Mouse (Mus musculus) frontal cortex, postnatal 36 days (tissue): ENCODE measurements around the gene Pabpc1l.

Source experiments
- DNase-seq, 2 experiments: peaks; one replicate each; pipeline ENCODE4 v3.0.0; 2022; ENCODE audit warnings: low spot score in 2 of 2

Pabpc1l gene

DNA sequence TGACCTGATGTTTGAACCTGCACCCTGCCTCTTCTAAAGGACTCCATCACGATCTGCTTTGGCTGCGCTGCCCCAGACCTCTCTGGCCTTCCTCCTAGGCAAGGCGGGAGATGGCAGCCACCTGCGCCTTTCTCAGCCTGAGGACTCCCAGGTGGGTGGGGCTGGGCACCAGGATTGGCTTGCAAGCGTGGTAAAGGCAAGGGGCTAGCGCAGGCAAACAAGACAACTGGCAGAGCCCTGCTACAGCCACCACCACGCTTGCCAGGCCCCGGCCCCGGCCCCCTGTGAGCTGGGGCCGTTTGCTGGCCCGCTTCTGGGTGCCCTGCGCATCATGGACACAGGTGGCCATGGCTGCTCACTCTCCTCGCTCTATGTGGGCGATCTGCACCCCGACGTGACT is at the start of gene Pabpc1l:
Gene Pabpc1l, plus strand, starts transcription at position 301 of the 400 bp plus-strand sequence.
- DNase-seq: no peak

DNA sequence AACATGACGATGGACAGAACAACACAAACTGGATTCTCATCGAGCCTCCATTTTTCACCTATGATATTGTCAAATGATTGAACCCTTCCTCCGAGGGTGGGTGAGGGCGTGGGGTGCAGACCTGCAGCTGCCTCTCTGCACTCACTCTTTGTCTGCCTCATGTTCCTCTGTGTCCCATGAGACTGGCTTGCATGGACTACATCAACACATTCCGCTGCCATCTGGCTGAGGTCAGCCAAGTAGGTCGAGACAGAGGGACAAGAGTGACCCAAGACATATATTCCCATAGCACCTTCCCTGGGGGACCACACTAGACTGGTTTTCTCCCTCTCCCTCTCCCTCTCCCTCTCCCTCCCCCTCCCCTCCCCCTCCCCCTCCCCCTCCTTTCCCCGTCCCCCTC is 48.8 kb upstream of the Pabpc1l start:
- DNase-seq: no peak

DNA sequence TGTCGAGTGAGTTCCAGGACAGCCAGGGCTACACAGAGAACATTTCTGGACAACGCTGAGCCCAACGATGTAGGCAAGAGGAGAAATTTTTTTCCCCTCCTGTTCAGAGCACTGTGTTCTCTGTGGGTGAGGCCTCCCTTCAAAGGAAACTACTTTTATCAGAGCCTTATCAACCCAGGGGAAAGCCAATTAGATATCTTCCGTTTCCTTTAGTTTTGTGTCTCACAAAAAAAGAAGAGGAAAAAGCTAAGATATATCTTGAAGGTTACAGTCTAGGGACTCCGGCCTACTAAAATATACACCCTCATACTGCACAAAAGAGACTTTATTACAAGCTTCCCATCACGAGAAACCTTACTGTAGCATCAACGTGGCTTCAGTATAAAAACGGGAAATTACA is 38.0 kb upstream of the Pabpc1l start:
- no peak for DNase-seq

DNA sequence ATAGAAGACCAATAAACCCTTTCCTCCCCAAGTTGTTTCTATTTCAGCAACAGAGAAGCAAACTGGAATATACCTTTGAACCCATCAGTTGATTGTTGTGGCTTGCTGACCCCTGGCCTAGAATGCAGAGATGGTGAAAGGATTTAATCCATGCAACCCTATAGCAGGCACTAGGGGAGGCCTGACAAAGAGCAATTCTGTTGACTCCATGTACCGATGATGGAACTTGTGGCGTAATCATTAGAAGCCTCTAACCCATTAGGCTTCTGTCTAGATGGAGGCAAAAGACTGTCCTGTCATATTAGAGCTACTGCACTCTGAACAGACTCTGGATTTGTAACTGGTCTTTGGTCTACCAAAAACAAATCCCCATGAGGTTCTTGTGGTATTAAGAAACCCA is 32.4 kb upstream of the Pabpc1l start:
- no peak for DNase-seq

DNA sequence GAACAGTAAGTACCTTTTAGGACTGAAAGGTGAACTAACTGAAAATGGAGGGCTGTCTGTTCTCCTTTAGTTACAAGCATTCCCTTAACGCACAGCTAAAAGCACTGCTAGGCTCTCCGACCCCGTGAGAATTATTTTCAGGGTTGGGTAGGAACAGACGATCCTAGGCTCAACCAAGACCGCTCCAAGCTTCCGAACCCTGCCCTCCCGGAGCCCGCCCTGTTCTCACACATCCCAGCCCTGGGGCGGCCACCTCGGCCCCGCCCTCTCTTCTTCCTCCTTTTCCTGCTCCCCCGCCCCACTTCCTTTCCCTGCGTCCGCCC is 30.6 kb upstream of the Pabpc1l start, which contains the start of gene Ywhab:
Gene Ywhab, plus strand, starts transcription at position 307 of the 323 bp plus-strand sequence.
- DNase-seq: no peak

DNA sequence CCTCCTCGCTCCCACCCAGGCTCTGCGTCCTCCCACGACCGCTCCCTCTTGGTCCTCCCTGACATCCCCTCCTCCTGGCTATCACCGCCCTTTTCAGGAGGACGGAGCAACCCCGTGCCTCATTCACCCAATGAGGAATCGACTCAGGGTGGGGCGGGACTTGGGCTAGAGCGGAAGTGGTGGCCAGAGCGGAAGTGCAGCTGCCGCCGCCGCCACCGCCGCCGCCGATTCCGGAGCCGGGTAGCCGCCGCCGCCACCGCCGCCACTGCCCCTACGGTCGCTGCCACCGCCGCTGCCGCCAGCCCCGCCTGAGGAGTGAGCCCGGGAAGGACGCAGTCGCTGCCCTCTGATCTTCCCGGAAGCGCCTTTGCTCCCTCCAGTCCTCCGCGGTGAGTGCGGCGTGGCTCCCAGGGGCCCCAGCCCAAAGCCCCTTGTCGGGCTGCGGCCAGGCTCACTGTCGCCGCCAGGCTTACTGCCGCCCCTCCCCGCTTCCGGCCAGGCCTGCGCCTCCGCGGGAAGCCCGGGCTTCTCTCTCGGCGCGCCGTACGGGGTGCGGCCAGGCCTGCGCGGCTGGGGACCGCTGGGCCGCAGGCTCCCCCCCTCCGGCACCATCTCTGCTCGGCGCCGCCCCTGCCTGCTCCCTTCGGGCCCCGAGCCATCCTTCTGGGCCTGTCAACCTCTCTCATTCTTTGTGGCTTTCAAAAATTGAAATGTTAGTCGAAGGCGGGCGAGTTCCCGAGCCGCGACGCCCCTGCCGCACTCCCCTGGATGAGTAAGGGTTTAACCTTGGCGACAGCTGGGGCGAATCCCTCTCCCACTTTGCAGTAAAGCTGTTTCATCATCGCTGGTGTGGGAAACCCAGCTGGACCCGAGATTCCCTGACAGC is 30.0 kb upstream of the Pabpc1l start:
- peak; percentile 91 to 92 for DNase-seq

DNA sequence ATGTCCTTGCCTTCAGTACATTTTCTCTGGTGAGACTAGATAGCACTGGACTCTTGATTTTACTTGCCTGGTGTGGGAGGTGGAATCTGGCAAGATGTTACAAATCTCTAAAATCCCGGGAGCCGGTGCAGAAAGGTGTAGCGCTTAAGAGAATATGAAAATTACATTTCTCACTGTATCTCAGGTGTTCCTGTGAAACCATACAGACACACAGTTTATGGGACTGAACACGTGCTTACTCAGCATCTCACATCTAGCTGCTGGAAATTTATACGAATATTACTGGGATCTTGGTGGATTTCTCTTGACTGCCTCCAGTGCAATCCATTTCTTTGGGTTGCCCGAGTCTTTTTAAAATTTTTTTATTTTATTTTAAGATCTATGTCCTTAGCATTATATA is 29.0 kb upstream of the Pabpc1l start:
- peak in 1 of 2 experiments; percentile 29 for DNase-seq

DNA sequence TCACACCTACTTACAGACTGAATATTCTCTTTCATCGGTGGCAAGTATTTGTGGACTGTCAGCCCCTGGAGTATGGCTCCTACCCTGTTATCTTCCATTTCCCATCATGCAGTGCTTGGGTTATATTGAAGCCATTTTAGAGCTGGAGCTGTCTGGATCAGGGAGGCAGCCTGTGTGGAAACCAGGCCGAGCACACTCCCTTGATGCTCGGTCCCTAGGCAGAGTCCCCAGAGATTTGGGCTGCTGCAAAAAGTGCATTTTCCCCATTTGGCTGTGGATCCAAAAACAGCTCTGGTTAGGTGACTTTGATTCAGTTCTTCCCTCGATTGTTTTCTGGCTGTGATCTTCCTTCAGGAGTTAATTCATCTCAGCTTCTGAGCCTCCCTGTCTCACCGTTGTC is 28.4 kb upstream of the Pabpc1l start:
- DNase-seq: no peak

DNA sequence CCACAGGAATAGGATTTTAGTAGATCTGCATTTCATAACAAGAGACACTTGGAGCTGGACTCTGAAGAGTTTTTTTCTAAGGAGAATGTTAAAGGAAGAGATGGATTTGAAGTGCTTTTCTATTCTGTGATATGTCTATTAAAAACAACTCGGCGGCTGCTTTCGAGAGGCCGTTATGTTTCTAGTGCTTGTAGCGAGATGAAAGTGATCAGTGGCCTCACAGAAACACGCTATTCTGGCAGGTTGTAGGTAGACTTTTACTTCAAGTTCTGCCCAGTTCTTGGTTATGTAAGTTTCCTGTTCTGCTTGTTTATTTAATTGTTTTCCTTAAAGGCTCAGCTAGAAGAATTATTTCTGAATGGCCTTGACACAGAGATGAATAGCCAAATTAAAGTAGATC is 26.3 kb upstream of the Pabpc1l start:
- DNase-seq: no peak

DNA sequence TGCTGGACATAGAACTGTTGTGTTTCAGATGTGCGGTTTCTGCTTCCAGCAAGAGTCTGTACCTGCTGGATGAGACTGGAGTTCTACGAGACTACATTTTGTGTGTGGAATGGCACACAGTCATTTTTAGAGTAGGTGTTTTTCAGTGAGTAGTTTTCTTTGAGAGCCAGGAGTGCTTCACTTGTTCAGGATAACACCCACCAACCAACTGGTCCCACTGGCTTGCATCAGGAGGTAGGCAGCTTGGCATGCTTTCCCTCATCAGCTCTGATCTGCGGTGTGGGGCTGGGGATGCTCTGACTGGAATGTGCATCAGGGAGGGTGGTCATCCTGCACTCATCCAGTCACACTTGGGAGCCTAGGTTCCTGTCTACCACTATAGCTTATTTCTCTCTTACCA is 22.6 kb upstream of the Pabpc1l start:
- peak in 1 of 2 experiments; percentile 66 for DNase-seq

DNA sequence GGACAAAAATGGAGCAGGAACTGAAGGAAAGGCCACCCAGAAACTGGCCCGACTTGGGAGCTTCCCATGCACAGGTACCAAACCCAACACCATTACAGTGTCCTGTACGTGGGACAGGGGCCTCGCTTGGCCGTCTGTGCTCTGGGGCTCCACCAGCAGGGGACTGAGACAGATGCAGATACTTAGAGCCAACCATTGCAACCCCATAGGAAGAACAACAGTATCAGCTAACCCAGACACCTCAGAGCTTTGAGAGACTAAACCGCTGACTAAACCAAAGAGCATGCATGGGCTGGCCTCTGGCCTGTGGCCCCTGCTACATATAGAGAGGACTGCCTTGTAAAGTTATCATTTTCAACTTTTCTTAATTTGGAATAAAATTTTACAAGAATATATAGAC is 20.7 kb upstream of the Pabpc1l start:
- DNase-seq: no peak

DNA sequence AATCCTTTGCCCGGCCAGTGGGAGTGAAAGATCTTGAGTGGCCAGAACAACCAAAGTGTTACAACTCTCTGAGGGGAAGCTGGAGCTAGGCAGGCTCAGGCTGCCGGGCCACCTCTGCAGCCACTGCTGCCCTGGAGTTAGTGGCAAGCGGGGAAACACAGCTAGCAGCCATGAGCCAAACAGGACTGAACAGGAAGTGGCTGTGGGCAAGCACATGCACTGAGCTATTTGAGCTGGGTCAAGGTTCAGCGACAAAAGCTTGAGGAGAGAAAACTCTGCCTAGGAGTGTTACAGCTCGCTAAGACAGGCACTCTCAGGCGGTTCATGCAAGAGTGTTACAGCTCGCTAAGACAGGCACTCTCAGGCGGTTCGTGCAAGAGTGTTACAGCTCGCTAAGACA is 18.3 kb upstream of the Pabpc1l start:
- no peak for DNase-seq

DNA sequence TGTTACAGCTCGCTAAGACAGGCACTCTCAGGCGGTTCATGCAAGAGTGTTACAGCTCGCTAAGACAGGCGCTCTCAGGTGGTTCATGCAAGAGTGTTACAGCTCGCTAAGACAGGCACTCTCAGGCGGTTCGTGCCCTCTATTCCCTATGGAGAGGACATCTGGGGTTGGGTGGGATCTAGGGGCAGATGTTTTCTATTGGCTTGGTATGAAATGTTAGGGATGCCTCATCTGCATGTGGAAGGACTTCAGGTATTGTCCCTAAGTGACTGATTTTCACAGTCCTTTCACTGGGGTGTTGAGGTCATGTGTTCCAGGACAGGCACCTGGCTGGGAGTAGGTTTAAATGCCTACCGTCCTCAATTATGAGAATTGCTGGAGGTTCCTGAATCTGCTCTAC is 17.7 kb upstream of the Pabpc1l start:
- no peak for DNase-seq

DNA sequence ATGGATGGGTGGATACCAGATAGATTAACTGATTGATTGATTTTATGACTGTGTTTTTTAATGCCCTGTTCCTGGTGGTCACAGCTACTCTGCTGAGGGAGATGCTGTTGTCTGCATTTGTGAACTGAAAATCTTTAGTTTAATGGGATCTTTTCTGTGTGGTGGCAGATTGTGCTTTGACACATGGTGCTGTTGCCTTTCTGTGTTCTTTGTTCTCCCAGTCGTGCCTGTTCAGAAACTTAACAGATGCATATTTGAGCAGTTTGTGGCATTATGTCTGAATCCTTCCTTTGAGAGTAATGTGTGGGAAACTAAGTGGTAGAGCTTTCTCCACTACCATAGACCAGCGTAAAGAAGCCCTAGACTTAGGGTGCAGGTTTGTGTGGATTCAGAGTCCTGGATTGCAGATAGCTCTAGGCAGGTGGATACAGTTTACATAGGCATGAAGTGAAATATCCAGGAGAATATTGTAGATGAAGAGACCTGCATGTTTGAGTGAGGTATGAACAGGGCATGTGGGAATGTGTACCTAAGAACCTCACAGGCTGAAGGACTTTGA is 17.2 kb upstream of the Pabpc1l start:
- DNase-seq: no peak

DNA sequence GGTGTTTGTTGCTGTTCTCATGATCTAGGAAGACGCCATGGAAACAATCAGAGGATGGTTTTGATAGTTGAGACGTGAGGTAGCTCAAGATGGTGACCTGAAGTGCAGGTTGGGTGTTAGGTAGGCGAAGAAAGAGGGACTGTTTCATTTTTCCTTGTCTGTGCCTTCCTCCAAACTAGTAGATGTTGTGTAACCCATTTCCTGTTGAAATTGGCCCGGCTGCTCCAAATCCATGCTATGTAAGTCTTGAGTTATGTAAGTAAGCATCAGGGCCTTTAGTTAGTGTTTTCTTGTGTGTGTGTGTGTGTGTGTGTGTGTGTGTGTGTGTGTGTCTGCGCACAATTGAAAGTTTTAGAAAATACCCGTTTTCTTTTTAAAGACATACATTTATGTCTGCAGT is 16.0 kb upstream of the Pabpc1l start:
- no peak for DNase-seq

DNA sequence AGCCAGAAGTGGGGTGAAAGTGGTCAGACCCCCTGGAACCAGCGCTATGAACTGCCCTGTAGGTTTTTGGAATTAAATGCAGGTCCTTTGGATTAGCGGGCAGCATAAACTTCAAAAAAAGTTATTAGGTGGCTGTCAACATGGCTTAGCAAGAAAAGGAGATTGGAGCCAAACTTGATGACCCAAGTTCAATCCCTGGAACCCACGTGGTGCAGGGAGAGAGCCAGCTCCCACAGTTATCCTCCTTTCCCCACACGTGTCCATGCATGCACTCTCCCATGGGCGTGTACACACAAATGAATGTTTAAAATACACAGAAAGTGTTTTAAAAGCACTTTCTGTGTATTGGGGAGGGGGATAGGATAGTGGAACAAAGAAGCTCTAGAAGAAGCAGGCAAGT is 14.8 kb upstream of the Pabpc1l start:
- no peak for DNase-seq

DNA sequence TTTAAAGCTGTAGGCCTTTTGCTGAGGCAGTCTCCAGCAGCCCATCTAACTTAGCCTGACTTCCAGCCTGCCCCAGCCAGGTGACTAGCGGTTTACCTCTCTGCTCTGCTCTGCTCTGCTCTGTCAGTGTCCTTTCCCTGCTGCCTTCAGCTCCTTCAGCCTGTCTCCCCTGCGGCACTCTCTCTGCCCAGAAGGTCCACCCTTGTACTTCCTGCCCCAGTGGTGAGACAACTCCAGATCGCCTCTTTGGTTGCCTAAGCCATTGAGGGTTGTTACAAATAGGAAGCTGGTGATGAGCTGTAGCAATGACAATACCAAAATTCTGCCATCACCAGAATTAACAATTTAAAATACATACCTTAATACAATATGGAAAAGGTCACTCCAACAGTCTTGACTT is 14.3 kb upstream of the Pabpc1l start:
- no peak for DNase-seq

DNA sequence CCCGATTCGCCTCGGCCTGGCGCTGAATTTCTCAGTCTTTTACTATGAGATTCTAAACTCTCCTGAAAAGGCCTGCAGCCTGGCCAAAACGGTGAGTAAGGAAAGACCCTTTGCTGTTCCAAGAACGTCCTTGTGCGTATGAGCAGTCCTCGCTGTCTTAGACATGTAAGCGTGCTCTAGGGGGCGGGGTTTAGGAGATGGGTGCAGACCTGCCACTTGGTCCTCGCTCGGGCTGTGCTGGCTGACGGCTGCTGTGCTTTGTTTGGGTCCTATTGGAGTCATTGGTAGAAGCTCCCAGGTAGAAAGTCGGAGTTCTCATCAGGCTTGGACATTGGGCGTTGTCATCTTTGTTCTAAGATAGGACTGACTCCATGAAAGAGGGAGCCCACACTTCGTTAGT is 9.9 kb upstream of the Pabpc1l start:
- no peak for DNase-seq

DNA sequence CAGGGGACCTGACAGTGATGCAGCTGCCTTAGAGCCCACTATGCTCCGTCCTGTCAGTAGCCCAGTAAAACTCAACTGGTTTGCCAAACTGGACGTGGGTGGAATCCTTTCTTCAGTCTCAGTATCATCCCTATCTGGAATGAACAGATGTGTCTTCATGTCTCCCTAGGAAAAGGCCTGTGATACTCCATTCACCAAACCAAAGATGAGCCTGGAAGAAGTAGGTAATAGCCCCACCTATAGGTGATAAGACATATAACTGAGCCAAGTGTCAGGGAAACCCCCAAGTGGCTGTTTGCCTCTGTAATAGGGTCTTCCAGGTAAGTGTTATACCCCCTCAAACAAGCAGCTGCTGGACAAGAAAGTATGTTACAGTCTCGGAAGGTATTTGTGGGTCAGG is 6.3 kb upstream of the Pabpc1l start:
- no peak for DNase-seq

DNA sequence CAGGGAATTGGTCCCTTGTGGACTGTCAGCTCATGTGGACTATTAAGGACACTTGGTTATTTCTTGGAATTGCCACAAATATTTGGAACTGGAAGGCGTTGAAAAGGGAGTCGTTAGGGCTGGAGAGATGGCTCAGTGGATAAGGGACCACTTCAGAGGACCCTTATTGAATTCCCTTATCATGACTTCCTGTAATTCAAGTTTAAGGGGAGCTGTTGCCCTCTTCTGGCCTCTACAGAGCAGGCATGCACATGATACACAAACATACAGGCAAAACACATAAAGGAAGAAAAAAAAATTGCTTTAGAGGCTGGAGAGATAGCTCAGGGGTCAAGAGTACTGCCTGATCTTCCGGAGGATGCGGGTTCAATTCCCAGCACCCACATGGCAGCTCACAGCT is 5.3 kb upstream of the Pabpc1l start:
- no peak for DNase-seq

DNA sequence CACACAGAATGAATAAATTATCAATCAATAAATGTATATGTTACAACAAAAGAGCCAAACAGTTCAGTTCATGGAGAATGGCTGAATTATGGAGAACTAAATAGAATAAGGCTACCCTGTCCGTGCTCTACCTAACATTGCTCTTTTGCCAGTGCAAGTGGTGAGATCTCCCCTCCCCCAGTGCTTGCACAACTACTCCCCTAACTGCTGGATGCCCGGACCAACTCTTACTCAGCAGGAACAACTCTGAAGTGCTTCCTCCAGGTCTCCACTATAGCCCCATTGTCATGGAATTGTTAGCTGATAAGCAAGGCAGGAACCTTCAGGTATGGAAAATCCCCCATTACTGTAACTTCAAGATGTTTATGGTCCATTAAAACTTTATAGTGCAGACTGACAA is 3.1 kb upstream of the Pabpc1l start:
- DNase-seq: no peak

DNA sequence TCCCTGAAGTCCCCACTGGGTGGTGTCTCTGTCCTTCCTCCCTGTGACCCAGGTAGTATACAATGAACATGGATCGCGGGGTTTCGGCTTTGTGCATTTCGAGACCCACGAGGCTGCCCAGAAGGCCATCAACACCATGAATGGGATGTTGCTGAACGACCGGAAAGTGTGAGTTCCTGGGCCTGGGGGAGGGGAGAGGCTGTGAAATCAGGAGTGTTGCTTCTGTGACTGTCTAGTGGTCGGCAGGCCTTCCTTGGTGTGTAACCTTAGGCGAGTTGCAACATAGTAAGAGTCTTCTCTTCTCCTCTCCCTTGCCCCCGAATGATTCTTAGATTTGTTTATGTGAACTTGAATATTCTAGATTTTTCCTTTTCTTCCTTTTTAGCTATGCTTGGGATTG is 5.9 kb downstream of the Pabpc1l start:
- no peak for DNase-seq

DNA sequence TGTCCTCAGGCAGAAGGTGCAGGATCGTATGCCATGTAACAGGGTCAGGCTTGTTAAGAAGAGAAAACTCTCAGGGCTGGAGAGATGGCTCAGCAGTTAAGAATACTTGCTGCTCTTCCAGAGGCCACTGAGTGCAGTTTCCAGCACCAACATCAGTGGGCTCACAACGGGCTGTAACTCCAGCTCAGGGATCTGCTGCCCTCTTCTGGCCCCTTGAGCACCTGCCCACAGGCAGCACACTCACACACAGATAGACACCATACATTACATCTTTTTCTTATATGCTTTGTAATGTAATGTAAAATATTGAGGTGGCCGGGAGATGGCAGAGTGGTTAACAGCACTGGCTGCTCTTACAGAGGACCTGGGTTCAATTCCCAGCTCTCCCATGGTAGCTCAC is 7.7 kb downstream of the Pabpc1l start:
- DNase-seq: no peak

DNA sequence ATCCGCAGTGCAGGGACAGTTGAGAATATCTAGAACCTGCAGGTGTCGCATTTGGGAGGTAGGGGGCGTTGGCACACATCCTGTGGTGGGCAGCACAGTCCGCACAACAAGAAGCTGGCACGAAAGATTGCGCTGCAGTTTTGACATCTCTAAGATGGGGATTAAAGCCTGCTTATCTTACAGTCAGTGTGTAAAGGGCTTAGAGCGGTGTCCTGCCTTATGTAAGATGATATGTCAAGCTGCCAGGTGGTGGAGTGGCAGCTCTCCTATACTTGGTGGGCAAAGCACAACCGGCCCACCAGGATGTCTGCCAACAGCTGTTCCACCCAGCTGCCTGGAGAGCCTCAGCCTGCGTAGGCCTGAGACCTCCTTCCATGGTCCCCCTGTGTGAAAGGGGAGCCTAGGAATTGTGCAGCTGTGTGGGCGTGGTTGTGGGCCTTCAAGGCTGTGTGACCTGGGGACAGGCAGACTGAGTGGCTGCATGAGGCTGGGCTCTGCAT is 11.3 kb downstream of the Pabpc1l start:
- no peak for DNase-seq
